Mouse (Mus musculus) cerebellum, adult 2 months (tissue): ENCODE measurements around the gene Mindy2.

ENCODE experiments used
- CTCF ChIP-seq: fragments of 200-500 bp; IDR thresholded peaks from 2 replicates; pipeline ENCODE4 v1.5.1; 2011; ENCODE audit warnings: low read depth, mild to moderate bottlenecking, control low read depth, low read length, moderate library complexity, borderline replicate concordance; ENCODE audit not compliant: insufficient read depth
- POLR2A ChIP-seq: fragments of 200-500 bp; IDR thresholded peaks from 2 replicates; pipeline ENCODE4 v1.6.1; 2011; ENCODE audit warnings: low read length, control low read depth, borderline replicate concordance; ENCODE audit not compliant: insufficient read depth

DNA sequence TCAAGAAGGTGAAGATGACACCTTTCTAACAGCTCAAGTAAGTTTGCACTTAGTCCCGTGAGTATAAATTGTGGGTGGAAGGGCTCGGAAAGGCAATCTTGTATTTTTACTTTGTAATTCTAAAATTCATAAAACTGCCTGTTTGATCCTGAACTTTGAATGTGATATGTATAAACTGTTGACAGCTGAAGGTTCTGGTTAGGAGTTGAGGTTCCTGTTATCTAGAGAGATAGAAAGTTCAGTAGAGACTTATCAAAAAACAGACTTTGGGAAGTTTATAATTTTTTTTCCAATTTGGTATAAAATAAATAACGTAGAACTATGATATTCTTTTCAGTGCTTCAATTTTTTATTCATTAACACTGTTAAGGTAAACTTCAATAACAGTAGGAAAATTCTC lies 94.1 kb downstream of the Mindy2 start:
- TF ChIP-seq CTCF (no peak), POLR2A (no peak)
